Mouse (Mus musculus): ENCODE data around the gene Pitpnm1. TPM values are rescaled to one million over a fixed set of nuclear protein-coding genes. Genes with fewer than 3 reads are reported as not detected.
"Not testable (repeated sequence)": the region's sequence is repeated elsewhere in the genome, so short reads cannot be mapped to it uniquely, and the experiment has no call there.

Gene Pitpnm1
- polyA plus RNA-seq, 1 experiment from 2014 or later, result 12.1 TPM

DNA sequence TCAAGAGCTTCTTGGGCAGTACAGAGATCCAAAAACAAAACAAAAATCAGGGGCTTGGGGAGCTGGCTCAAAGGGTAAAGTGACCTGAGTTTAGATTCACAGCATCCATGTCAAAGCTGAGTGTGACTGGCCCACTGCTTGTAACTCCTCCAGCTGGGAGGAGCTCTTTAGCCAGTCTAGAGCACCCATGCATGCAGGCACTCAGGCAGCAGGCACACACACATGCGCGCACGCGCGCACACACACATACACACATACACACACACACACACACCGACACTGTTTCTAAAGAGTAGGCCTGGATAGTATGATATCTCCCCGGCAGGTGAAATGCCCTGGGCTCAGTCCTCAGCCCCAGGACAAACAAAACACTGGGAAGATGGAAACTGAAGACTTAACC is 17.2 kb downstream of the Pitpnm1 start:
- no peak for DNase-seq (ENCODE audit: extremely low spot score, low spot score)

DNA sequence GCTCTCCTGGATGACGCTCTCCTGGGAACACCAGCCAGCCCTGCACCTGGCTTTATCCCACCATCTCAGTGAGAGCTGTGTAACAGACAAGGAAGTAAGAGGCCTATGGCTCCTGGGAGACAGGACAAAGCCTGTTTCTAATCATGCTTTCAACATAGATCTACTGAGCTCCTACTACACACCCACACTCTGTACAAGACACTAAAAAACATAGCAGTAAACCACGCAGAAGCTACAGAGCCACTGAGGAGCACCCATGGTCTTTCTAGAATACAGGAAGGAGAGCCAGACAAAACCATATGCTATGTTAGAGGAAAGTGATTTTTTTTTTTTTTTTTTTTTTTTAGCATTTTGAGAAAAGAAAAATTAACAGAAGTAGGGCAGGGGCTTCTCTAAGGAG is 18.6 kb downstream of the Pitpnm1 start:
- Histone ChIP-seq H3K36me3 (replicated peaks) (peaks cover 50% of the 10 kb centered on the region), H3K4me1 (peaks cover 21% of the 10 kb centered on the region), H3K27ac (no peak overlapping the region), H3K27me3 (ENCODE audit: poor library complexity, severe bottlenecking) (peaks cover 7% of the 10 kb centered on the region; the same call in 1 of the 2 replicates), H3K9me3 (no peaks in the 10 kb centered on the region), H3K4me3 (no peak overlapping the region)
- WGBS, result 96% methylated on average over 2 of the region's 2 CpGs
- DNase-seq (ENCODE audit: extremely low spot score, low spot score), result no peak

More for the DNA sequence above, 17.2 kb downstream of the Pitpnm1 start:
- H3K9me3 ChIP-seq, result no peaks in the 10 kb centered on the region
- H3K4me1 ChIP-seq, result peaks cover 22% of the 10 kb centered on the region
- WGBS, result 96% methylated on average over 7 of the region's 7 CpGs
- H3K27me3 ChIP-seq (ENCODE audit: poor library complexity, severe bottlenecking), result peaks cover 7% of the 10 kb centered on the region; the same call in 1 of the 2 replicates
- H3K36me3 ChIP-seq (replicated peaks), result peaks cover 63% of the 10 kb centered on the region
- no peak overlapping the region for H3K4me3 ChIP-seq
- H3K27ac ChIP-seq, result no peak overlapping the region

DNA sequence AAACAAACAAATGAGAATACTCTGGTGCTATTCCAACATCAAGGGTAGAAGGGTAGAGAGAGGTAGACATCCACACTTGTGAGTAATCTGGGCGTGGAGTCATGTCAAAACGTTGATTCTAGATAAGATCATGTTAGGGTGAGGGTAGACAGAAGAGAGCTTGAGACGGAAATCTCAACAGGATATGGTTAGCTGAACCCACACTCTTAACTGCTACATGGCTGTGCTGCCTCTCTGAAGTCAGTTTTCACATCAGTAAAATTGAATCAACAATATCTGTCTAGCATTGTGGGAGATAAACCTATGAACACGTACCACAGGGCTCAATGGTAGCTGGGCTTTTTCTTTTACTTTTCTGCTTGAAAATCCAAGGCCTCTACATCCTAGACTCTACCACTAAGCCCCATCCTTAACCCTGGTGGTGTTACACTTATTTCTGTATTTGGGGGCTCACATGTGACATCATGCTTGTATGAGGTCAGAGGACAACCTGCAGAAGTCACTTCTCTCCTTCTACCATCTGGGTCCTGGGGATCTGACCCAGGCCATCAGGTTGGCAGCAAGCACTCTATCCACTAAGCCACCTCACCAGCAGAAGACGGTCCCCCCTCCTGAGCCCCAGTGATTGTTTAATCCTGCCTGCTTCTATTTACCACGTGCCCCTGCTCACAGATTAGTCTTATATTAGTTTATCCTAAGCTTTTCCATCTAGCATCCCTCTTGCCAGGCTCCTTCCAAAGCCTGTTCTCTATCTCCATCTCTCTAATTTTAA is 20.1 kb downstream of the Pitpnm1 start:
- WGBS, result 89% methylated on average over 6 of the region's 6 CpGs
- DNase-seq (ENCODE audit: extremely low spot score, low spot score), result no peak
- peaks cover 18% of the 10 kb centered on the region for H3K4me1 ChIP-seq
- no peaks in the 10 kb centered on the region for H3K9me3 ChIP-seq
- peak overlapping the region; percentile 57; the same call in 1 of the 2 replicates for H3K4me3 ChIP-seq
- peaks cover 7% of the 10 kb centered on the region; the same call in 1 of the 2 replicates for H3K27me3 ChIP-seq (ENCODE audit: poor library complexity, severe bottlenecking)
- no peak overlapping the region for H3K27ac ChIP-seq
- peaks cover 34% of the 10 kb centered on the region for H3K36me3 ChIP-seq (replicated peaks)

DNA sequence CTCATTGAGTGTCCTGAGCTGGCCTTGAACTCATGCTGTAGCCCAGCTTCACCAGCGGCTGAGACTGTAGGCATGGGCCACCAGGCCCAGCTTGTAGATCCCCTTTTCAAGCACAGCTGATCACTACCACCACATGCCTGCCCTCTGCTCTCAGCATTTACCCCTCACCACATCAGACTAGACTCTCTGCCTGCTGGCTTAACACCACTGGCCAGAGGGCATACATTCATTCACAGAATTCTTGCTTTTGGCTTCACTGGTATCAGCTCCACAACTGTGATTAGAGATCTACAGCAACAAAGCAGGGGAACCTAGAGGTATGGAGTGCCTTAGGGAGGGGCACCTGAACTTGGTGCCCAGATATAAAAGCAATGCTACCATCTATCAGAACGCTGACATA is 20.7 kb downstream of the Pitpnm1 start:
- H3K4me3 ChIP-seq, result peak overlapping the region; percentile 57
- H3K36me3 ChIP-seq (replicated peaks), result peaks cover 28% of the 10 kb centered on the region
- H3K9me3 ChIP-seq, result no peaks in the 10 kb centered on the region
- no peak for DNase-seq (ENCODE audit: extremely low spot score, low spot score)
- H3K27me3 ChIP-seq (ENCODE audit: poor library complexity, severe bottlenecking), result peaks cover 7% of the 10 kb centered on the region; the same call in 1 of the 2 replicates
- no peak overlapping the region for H3K27ac ChIP-seq
- H3K4me1 ChIP-seq, result peaks cover 23% of the 10 kb centered on the region
- 91% methylated on average over 2 of the region's 2 CpGs for WGBS

DNA sequence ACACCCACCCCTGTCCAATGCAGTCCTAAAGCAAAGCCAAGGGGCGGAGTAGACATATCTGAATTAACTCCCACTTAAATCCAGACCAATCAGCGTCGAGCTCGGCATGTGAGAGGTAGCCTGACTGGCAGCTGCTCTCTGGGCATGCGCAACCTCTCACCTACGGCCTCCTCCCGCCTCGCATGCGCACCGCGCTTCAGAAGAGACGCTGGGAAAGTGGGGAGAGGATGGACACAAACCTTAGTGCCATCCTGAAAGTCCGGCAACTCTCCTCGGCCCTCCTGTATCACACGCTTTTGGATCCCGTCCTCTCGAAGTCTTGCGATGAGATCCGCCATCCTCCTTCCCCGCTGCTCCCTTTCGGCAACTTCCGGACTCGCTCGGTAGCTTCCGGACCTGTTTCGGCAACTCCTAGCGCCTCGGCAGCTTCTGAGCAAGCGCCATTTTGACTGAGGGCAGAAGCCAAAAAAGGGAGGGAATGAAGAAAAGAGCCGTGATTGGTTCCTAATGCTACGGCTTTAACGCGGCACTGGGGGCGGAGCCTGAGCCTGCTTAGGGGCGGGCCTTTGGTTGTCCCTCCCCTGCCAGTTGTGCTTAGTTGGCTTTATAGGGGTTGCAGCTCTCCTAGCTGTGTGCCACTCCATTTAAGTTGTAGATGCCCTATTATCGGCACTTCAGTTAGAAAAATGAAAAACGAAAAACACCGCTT is 21.5 kb downstream of the Pitpnm1 start:
- Histone ChIP-seq H3K27ac (peak overlapping the region; percentile 91), H3K4me3 (peak overlapping the region; percentile 57), H3K27me3 (ENCODE audit: poor library complexity, severe bottlenecking) (peaks cover 7% of the 10 kb centered on the region; the same call in 1 of the 2 replicates), H3K36me3 (replicated peaks) (peaks cover 21% of the 10 kb centered on the region), H3K4me1 (peaks cover 23% of the 10 kb centered on the region), H3K9me3 (no peaks in the 10 kb centered on the region)
- WGBS, result 3% methylated on average over 38 of the region's 38 CpGs
- DNase-seq (ENCODE audit: extremely low spot score, low spot score), result peak; percentile 96

DNA sequence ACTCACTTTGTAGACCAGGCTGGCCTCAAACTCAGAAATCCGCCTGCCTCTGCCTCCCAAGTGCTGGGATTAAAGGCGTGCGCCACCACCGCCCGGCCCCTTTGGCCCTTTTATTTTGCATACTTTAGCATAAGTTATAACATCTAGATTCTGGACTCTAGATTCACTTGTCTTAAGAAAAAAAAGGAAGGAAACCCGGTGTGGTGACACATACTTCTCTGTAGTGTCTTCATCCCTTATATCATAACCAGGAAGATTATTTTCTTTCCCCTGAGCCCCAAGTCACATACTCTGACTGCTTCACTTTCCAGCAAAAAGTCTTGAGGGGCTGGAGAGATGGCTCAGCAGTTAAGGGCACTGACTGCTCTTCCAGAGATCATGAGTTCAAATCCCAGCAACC is 22.1 kb downstream of the Pitpnm1 start:
- 56% methylated on average over 6 of the region's 6 CpGs for WGBS
- not testable (repeated sequence) for H3K27ac ChIP-seq; DNase-seq (ENCODE audit: extremely low spot score, low spot score); H3K27me3 ChIP-seq (ENCODE audit: poor library complexity, severe bottlenecking); H3K9me3 ChIP-seq; H3K4me3 ChIP-seq
- H3K4me1 ChIP-seq, result peaks cover 30% of the 10 kb centered on the region
- H3K36me3 ChIP-seq (replicated peaks), result peaks cover 15% of the 10 kb centered on the region

GRCm38 (mm10) chr19:4122411-4123370 is 22.9 kb downstream of the Pitpnm1 start:
- Histone ChIP-seq H3K27me3 (ENCODE audit: poor library complexity, severe bottlenecking) (peaks cover 7% of the 10 kb centered on the region; the same call in 1 of the 2 replicates), H3K27ac (no peak overlapping the region), H3K36me3 (replicated peaks) (peaks cover 11% of the 10 kb centered on the region), H3K4me1 (peaks cover 38% of the 10 kb centered on the region), H3K4me3 (no peak overlapping the region), H3K9me3 (no peaks in the 10 kb centered on the region)
- no peak for DNase-seq (ENCODE audit: extremely low spot score, low spot score)
- WGBS, result 89% methylated on average over 7 of the region's 7 CpGs

GRCm38 (mm10) chr19:4124432-4124831 is 24.6 kb downstream of the Pitpnm1 start:
- Histone ChIP-seq H3K4me3 (no peak overlapping the region), H3K36me3 (replicated peaks) (peaks cover 22% of the 10 kb centered on the region), H3K4me1 (peaks cover 38% of the 10 kb centered on the region), H3K9me3 (no peaks in the 10 kb centered on the region), H3K27me3 (ENCODE audit: poor library complexity, severe bottlenecking) (peaks cover 7% of the 10 kb centered on the region; the same call in 1 of the 2 replicates), H3K27ac (no peak overlapping the region)
- 88% methylated on average over 4 of the region's 4 CpGs for WGBS
- DNase-seq (ENCODE audit: extremely low spot score, low spot score), result no peak

GRCm38 (mm10) chr19:4125268-4125667 is 25.5 kb downstream of the Pitpnm1 start:
- Histone ChIP-seq H3K27ac (peak overlapping the region; percentile 92), H3K36me3 (replicated peaks) (peaks cover 30% of the 10 kb centered on the region), H3K4me3 (peak overlapping the region; percentile 83), H3K4me1 (peaks cover 35% of the 10 kb centered on the region)
- not testable (repeated sequence) for DNase-seq (ENCODE audit: extremely low spot score, low spot score); H3K9me3 ChIP-seq; H3K27me3 ChIP-seq (ENCODE audit: poor library complexity, severe bottlenecking)
- 28% methylated on average over 4 of the region's 4 CpGs for WGBS

- Histone ChIP-seq H3K4me1 (peaks cover 28% of the 10 kb centered on the region), H3K27me3 (ENCODE audit: poor library complexity, severe bottlenecking) (no peaks in the 10 kb centered on the region), H3K27ac (peak within 1 kb of the TSS; percentile 92), H3K4me3 (peak within 1 kb of the TSS; percentile 83), H3K9me3 (no peaks in the 10 kb centered on the region), H3K36me3 (replicated peaks) (peaks cover 37% of the 10 kb centered on the region)
- DNase-seq (ENCODE audit: extremely low spot score, low spot score), result peak; percentile 98
- WGBS, result 1% methylated on average over 63 of the region's 64 CpGs
Observed at GRCm38 (mm10) chr19:4125741-4126696, 26.2 kb downstream of the Pitpnm1 start, which contains the start of gene Aip. Gene Aip (minus strand): TSS chr19:4125858.

DNA sequence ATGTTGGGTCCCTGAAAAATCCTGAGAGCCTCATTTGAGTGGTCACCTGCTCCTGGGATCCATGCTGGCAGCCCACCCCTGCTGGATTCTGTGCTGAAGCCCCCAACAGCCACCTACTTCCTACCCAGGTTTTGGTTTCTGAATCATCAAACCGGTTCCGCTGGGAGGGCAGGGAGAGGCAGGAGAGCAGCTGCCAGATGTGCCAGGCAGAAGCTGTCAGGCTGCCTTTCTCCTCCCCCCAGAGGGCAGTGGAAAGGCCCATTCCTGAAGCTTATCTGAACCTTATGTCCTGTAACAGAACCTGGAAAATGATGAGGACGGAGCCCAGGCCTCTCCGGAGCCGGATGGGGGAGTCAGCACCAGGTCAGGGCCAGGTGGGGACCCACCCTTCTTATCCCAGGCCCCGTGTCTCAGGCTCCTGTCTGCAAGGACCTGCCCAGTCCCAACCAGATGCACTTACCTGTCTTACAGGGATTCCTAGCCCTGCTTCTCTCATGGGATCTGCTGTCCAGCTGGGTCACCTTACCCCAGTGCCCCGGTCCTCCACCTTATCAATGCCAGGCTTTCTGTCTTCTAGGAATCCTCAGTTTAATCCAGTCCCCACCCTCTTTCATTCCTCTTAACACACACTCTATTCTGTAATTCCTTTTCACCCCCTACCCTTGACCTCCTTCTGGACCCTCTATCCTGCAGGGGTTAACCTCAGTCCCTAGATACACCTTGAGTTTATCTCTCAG is 27.1 kb downstream of the Pitpnm1 start:
- peaks cover 20% of the 10 kb centered on the region for H3K4me1 ChIP-seq
- H3K27me3 ChIP-seq (ENCODE audit: poor library complexity, severe bottlenecking), result no peaks in the 10 kb centered on the region
- 66% methylated on average over 7 of the region's 7 CpGs for WGBS
- H3K9me3 ChIP-seq, result no peaks in the 10 kb centered on the region
- peaks cover 46% of the 10 kb centered on the region for H3K36me3 ChIP-seq (replicated peaks)
- no peak for DNase-seq (ENCODE audit: extremely low spot score, low spot score)
- H3K4me3 ChIP-seq, result peak overlapping the region; percentile 83
- H3K27ac ChIP-seq, result peak overlapping the region; percentile 92

All from forebrain, embryonic 10.5 days (tissue).